Mouse (Mus musculus): ENCODE results near the gene Gpr176.

DNA sequence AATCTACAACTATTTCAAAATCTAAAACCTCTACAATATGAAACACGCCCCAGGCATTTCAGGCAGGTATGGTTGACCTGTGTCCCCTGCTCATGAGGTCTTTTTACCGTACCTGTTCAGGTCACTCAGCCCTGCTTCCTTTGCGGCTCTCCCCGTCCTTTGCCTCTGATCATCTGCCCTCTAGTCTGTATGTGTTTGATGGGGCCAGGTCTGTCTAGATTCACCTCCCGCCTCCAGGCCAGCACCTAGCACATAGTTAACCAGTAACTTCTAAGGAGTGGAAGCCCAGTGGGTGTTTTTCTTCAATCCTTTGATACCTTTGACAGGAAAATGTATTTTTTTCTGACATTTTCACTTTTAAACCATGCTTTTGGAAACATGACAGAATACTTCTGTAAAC is 26.5 kb upstream of the Gpr176 start:
- TF ChIP-seq CTCF (IDR thresholded peaks at IDR 0.05; ENCODE audit: low read depth, low read length) (no peak), TAL1 (conservative IDR thresholded peaks at IDR 0.05; ENCODE audit: low read depth, low read length) (no peak)
